Mouse (Mus musculus) embryonic facial prominence, embryonic 14.5 days (tissue): Measurements from ENCODE around the gene Zmpste24. TPM values are rescaled to one million over a fixed set of nuclear protein-coding genes. Genes with fewer than 3 reads are reported as not detected.

Experiments used
- ATAC-seq: fragments of 200-750 bp; cut with Nextera tagmentation; 2 replicates; pipeline ENCODE4 v1.8.0; 2017; ENCODE audit warnings: low read depth, moderate number of reproducible peaks, moderate TSS enrichment
- DNase-seq: peaks from one replicate; pipeline ENCODE4 v3.0.0-alpha.2; 2015; ENCODE audit warnings: low spot score
- H3K27ac ChIP-seq: fragments of 300-500 bp; sonication (generic); replicated peaks from 2 replicates; pipeline ENCODE4 v1.5.1; 2014; ENCODE audit warnings: low read depth, mild to moderate bottlenecking, low read length, moderate library complexity
- H3K27me3 ChIP-seq: fragments of 300-500 bp; sonication (generic); replicated peaks from 2 replicates; pipeline ENCODE4 v1.6.1; 2014; ENCODE audit warnings: low read length; ENCODE audit not compliant: control insufficient read depth, insufficient read depth
- H3K36me3 ChIP-seq: fragments of 300-500 bp; sonication (generic); 2 replicates; pipeline ENCODE4 v1.6.1; 2014; ENCODE audit warnings: low read length, mixed read lengths; ENCODE audit not compliant: control insufficient read depth, insufficient read depth
- H3K4me1 ChIP-seq: fragments of 300-500 bp; sonication (generic); 2 replicates; pipeline ENCODE4 v1.6.1; 2014; ENCODE audit warnings: antibody characterized with exemption, low read length; ENCODE audit not compliant: control insufficient read depth, insufficient read depth
- H3K4me2 ChIP-seq: fragments of 300-500 bp; sonication (generic); 2 replicates; pipeline ENCODE4 v1.6.1; 2014; ENCODE audit warnings: low read depth, mild to moderate bottlenecking, low read length, moderate library complexity, mixed read lengths
- H3K4me3 ChIP-seq: fragments of 300-500 bp; sonication (generic); 2 replicates; pipeline ENCODE4 v1.5.1; 2014; ENCODE audit warnings: low read depth, mild to moderate bottlenecking, low read length
- H3K9ac ChIP-seq: fragments of 300-500 bp; sonication (generic); 2 replicates; pipeline ENCODE4 v1.6.1; 2014; ENCODE audit warnings: low read depth, mild to moderate bottlenecking, low read length, moderate library complexity, mixed read lengths
- H3K9me3 ChIP-seq: fragments of 300-500 bp; sonication (generic); 2 replicates; pipeline ENCODE4 v1.6.1; 2016; ENCODE audit warnings: low read length; ENCODE audit not compliant: control insufficient read depth
- WGBS: fragments of 180-500 bp; shearing (Covaris S2); extraction: QIAGEN DNeasy Blood & Tissue Kit; methylation state at CpG from one replicate; pipeline ENCODE4 v1.1.7; 2014; 5-methylcytosine and 5-hydroxymethylcytosine counted together
- polyA plus RNA-seq: library from polyadenylated mRNA; unstranded; fragments of >200 nt; fragmentation: Nextera tagmentation; extraction: Ambion mirVana; gene quantifications from 2 replicates; pipeline ENCODE4 v1.2.1, GENCODE M21; 2014

Zmpste24 gene
- polyA plus RNA-seq, 1 experiment from 2014 or later: 25.9 TPM

- Histone ChIP-seq H3K27me3 (no peaks in the 10 kb centered on the region), H3K9ac (peak overlapping the region; percentile 82), H3K27ac (no peak overlapping the region), H3K4me1 (peaks cover 11% of the 10 kb centered on the region), H3K4me3 (peak overlapping the region; percentile 66), H3K4me2 (peak overlapping the region; percentile 72), H3K36me3 (no peaks in the 10 kb centered on the region), H3K9me3 (no peaks in the 10 kb centered on the region)
- ATAC-seq: peak; percentile 0; the same call in 1 of the 2 replicates
- DNase-seq: no peak
- 10% methylated on average over 18 of the region's 40 CpGs for WGBS
Measured at GRCm38 (mm10) chr4:121016021-121016898, 81.8 kb downstream of the Zmpste24 start.

GRCm38 (mm10) chr4:121015268-121015659 is 82.8 kb downstream of the Zmpste24 start:
- no peaks in the 10 kb centered on the region for H3K9me3 ChIP-seq
- ATAC-seq (no peak), DNase-seq (no peak)
- peaks cover 11% of the 10 kb centered on the region for H3K4me1 ChIP-seq
- H3K27me3 ChIP-seq: no peaks in the 10 kb centered on the region
- H3K27ac ChIP-seq: no peak overlapping the region
- H3K4me2 ChIP-seq: peak overlapping the region; percentile 72; the same call in 1 of the 2 replicates
- H3K4me3 ChIP-seq: no peak overlapping the region
- no peak overlapping the region for H3K9ac ChIP-seq
- WGBS: 87% methylated on average over 7 of the region's 7 CpGs
- H3K36me3 ChIP-seq: no peaks in the 10 kb centered on the region

GRCm38 (mm10) chr4:121014594-121015267 is 83.3 kb downstream of the Zmpste24 start:
- ATAC-seq (no peak), DNase-seq (no peak)

GRCm38 (mm10) chr4:121010770-121011549 is 87.1 kb downstream of the Zmpste24 start:
- DNase-seq (no peak), ATAC-seq (no peak)
- 82% methylated on average over 11 of the region's 11 CpGs for WGBS
- no peak overlapping the region for H3K27ac ChIP-seq
- H3K4me2 ChIP-seq: no peak overlapping the region
- peaks cover 9% of the 10 kb centered on the region for H3K4me1 ChIP-seq
- H3K36me3 ChIP-seq: no peaks in the 10 kb centered on the region
- no peak overlapping the region for H3K9ac ChIP-seq
- no peaks in the 10 kb centered on the region for H3K27me3 ChIP-seq
- H3K4me3 ChIP-seq: no peak overlapping the region
- no peaks in the 10 kb centered on the region for H3K9me3 ChIP-seq

More at GRCm38 (mm10) chr4:121014594-121015267, 83.3 kb downstream of the Zmpste24 start:
- no peaks in the 10 kb centered on the region for H3K9me3 ChIP-seq
- H3K27me3 ChIP-seq: no peaks in the 10 kb centered on the region
- WGBS: 77% methylated on average over 10 of the region's 10 CpGs
- peaks cover 11% of the 10 kb centered on the region for H3K4me1 ChIP-seq
- H3K36me3 ChIP-seq: no peaks in the 10 kb centered on the region
- no peak overlapping the region for H3K9ac ChIP-seq
- no peak overlapping the region for H3K4me3 ChIP-seq
- H3K27ac ChIP-seq: no peak overlapping the region
- H3K4me2 ChIP-seq: peak overlapping the region; percentile 72; the same call in 1 of the 2 replicates

Other genes with a start within 250 kb of the Zmpste24 start
- 3.4 and 3.9 TPM in 2 replicates for gene Rims3, start 243.4 kb downstream of the Zmpste24 start, polyA plus RNA-seq
- 16.7 and 22.2 TPM in 2 replicates for gene Exo5, start 173.2 kb downstream of the Zmpste24 start, polyA plus RNA-seq
- gene Zfp69, start 146.5 kb downstream of the Zmpste24 start, polyA plus RNA-seq: 6.1 and 6.6 TPM in 2 replicates
- 18.4 and 19.2 TPM in 2 replicates for gene Smap2, start 81.0 kb downstream of the Zmpste24 start, polyA plus RNA-seq
- 46.4 and 71.1 TPM in 2 replicates for gene Col9a2, start 58.9 kb downstream of the Zmpste24 start, polyA plus RNA-seq
- not detected in 2 replicates for gene Tmco2, start 11.0 kb upstream of the Zmpste24 start, polyA plus RNA-seq
- gene Rlf, start 116.8 kb upstream of the Zmpste24 start, polyA plus RNA-seq: 18.6 and 20.3 TPM in 2 replicates
- gene Gm12888, start 226.7 kb upstream of the Zmpste24 start, polyA plus RNA-seq: not detected in 2 replicates